Mouse (Mus musculus): Measurements from ENCODE around the gene Hexb.

DNA sequence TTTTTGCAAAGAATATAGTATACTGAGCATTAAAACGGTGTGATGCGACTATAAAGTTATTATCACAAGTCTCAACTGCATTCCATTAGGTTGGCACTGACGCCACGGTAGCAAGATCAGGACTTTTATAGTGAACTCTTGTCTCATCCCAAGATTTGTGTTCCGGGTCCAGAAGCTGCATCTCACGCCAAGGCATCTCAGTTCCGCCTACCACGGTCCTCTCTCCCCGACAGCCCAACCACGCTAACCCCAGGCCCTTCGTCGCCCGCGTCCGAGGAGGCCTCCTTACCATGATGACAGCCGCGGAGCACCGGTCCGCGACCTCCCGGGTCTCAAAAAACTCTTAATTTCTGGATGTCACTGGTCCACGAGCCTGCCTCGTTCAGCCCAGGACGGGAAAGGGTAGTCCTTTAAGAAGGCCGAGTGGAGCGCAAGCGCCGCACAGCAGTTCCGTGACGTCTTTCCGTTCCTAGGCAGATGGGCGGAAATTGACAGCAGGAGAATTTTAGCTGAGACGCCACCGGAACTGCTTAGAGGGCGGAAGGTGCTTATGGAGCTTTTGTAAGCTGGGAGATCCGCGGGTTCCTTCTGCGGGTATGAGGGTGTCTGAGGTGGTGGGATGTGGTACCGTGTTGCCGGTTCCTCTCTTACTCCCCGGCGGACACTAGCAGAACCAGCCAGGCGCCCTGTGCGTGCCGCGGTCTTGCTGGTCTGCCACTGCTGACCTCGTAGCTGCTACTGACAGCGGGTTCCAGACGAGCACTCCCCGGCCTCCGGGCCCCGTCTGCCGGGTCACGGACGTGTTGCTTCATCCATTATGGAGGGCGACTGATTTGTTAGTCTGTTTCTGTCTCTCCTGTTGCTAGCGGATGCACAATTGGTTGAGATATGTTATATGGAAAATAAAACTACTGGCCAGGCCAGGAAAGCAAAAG lies 60.4 kb downstream of the Hexb start, which contains the start of the genes Gfm2 and Nsa2:
- TF ChIP-seq CTCF (IDR thresholded peaks at IDR 0.05) (no peak), EP300 (IDR thresholded peaks at IDR 0.05) (no peak)
